Mouse (Mus musculus) stomach, embryonic 16.5 days (tissue): ENCODE measurements at regions not wholly inside any gene's neighbourhood (a gene's known extent, or its start where the extent isn't known, plus 50 kb on each side); places are given as distances from the start of the nearest gene placed in this dataset.

Source experiments
- ATAC-seq: fragments of 200-750 bp; cut with Nextera tagmentation; 2 replicates; pipeline ENCODE4 v1.8.0; 2017; ENCODE audit warnings: moderate number of reproducible peaks, moderate TSS enrichment; ENCODE audit not compliant: insufficient read depth, low FRiP score
- H3K27ac ChIP-seq: fragments of 300-500 bp; sonication (generic); 2 replicates; pipeline ENCODE4 v1.5.1; 2014; ENCODE audit warnings: low read length
- H3K27me3 ChIP-seq: fragments of 300-500 bp; sonication (generic); 2 replicates; pipeline ENCODE4 v1.6.1; 2014; ENCODE audit warnings: low read length, control low read depth, mixed read lengths; ENCODE audit not compliant: control insufficient read depth, insufficient read depth
- H3K36me3 ChIP-seq: fragments of 300-500 bp; sonication (generic); 2 replicates; pipeline ENCODE4 v1.6.1; 2014; ENCODE audit warnings: low read length; ENCODE audit not compliant: control insufficient read depth, insufficient read depth
- H3K4me1 ChIP-seq: fragments of 300-500 bp; sonication (generic); 2 replicates; pipeline ENCODE4 v1.6.1; 2014; ENCODE audit warnings: low read length, control low read depth, mixed read lengths; ENCODE audit not compliant: control insufficient read depth, insufficient read depth
- H3K4me2 ChIP-seq: fragments of 300-500 bp; sonication (generic); 2 replicates; pipeline ENCODE4 v1.6.1; 2014; ENCODE audit warnings: low read depth, low read length, mixed read lengths
- H3K4me3 ChIP-seq: fragments of 300-500 bp; sonication (generic); replicated peaks from 2 replicates; pipeline ENCODE4 v1.5.1; 2014; ENCODE audit warnings: mild to moderate bottlenecking, low read length
- H3K9ac ChIP-seq: fragments of 300-500 bp; sonication (generic); 2 replicates; pipeline ENCODE4 v1.6.1; 2014; ENCODE audit warnings: low read length
- H3K9me3 ChIP-seq: fragments of 300-500 bp; sonication (generic); replicated peaks from 2 replicates; pipeline ENCODE4 v1.6.1; 2016; ENCODE audit warnings: low read length, control low read depth; ENCODE audit not compliant: control insufficient read depth
- WGBS: fragments of 180-500 bp; shearing (Covaris S2); extraction: QIAGEN DNeasy Blood & Tissue Kit; methylation state at CpG from one replicate; pipeline ENCODE4 v1.1.7; 2014; 5-methylcytosine and 5-hydroxymethylcytosine counted together

DNA sequence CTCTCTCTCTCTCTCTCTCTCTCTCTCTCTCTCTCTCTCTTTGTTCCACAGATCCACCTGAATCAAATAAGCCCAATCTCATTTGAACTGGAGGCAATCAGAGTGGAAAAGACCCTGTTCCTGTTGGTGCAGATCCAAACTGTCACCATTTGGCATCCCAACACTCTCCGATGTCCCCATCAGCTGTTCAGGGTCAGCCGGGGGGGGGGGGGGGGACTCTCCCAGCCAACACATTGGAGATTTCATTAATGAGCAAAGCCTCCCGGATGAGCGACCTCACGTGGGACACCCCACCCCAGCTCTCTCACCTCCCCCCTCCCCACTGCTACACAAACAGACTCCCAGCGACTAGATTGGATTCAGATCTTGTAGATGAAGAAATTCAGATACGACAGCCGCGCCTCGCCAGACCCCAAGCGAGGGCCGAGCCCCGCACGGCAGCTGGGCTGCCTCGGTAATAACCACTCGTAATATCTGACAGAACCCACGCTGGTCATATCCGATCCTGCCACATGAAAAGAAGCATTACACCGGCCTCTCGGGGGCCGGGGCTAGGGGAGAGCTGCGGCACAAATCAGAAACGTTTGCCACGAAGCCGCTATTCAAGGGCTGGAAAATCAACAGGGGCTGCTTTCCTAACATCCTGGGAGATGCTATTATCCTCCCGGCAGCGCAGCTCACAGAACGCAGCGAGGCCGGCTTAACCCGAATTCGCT is 164.2 kb downstream of the H2al1j start:
- no peak overlapping the region for H3K27ac ChIP-seq
- H3K4me2 ChIP-seq: 0 out of 2 replicates have a peak overlapping the region, but pooled peaks have one; percentile 19
- no peak overlapping the region for H3K9ac ChIP-seq
- H3K4me1 ChIP-seq: peaks cover 9% of the 10 kb centered on the region; the same call in 1 of the 2 replicates
- no peak for ATAC-seq
- H3K9me3 ChIP-seq: no peaks in the 10 kb centered on the region
- H3K27me3 ChIP-seq: peaks cover 6% of the 10 kb centered on the region; the same call in 1 of the 2 replicates
- 0 out of 2 replicates have a peak overlapping the region, but pooled peaks have one; percentile 11 for H3K4me3 ChIP-seq
- no peaks in the 10 kb centered on the region for H3K36me3 ChIP-seq
- 16% methylated on average over 32 of the region's 32 CpGs for WGBS

DNA sequence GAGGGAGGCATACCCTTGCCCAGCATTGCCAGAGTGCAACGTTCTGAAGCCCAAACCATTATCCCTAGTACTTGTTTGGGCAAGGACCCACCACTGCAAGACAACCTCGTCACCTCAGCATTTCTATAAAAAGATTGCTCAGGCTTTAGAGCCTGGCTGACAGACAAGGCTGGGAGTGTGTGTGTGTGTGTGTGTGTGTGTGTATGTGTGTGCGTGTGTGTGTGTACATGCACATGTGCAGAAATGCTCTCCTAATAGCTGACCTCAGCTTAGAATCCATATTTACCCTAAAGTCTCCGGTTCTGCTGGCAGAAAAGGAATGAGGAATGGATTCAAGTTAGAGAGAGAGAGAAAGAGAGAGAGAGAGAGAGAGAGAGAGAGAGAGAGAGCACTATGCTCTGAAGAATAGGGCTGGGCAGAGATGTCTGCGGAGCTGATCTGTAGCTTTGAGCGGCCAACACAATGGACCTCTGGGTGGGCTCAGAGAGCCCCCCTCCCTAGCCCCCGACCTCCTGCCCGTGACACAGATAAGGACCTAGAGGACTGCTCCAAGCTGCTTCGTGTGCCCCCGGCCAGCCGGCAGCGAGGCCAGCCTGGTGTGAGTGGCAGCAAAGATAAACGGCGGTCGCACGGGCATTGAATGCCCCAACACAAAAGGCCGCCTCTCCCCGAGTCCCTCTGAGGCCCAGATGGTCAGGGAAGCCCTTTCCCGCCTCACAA is 166.1 kb downstream of the H2al1j start:
- peak overlapping the region; percentile 53 for H3K4me2 ChIP-seq
- 25% methylated on average over 19 of the region's 19 CpGs for WGBS
- H3K36me3 ChIP-seq: no peaks in the 10 kb centered on the region
- peaks cover 6% of the 10 kb centered on the region; the same call in 1 of the 2 replicates for H3K27me3 ChIP-seq
- H3K9ac ChIP-seq: peak overlapping the region; percentile 58; the same call in 1 of the 2 replicates
- peaks cover 5% of the 10 kb centered on the region; the same call in 1 of the 2 replicates for H3K4me1 ChIP-seq
- H3K4me3 ChIP-seq: peak overlapping the region; percentile 19
- peak overlapping the region; percentile 82 for H3K27ac ChIP-seq
- no peaks in the 10 kb centered on the region for H3K9me3 ChIP-seq
- ATAC-seq: peak; percentile 61; the same call in 1 of the 2 replicates

DNA sequence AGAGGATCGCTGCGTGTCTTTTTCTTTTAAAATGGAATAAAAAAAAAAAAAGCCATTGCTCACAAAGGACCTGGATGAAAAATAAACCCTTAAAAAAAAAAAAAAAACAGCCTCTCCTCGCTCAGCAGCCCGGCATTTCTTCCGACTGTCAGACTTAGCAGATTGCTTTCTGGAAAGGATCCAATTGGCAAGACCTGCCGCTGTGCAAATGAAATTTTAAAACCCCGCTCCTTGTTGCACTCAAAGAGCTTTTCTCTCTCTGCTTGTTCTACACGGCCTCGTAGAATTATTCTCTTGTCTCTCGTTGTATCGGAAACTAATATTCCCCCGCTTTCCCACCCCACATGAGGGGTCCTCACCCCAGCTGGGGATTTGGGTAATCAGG is 166.6 kb downstream of the H2al1j start:
- WGBS: 29% methylated on average over 12 of the region's 12 CpGs
- Histone ChIP-seq H3K9me3 (no peaks in the 10 kb centered on the region), H3K4me2 (peak overlapping the region; percentile 53), H3K27ac (peak overlapping the region; percentile 82), H3K36me3 (no peaks in the 10 kb centered on the region), H3K9ac (peak overlapping the region; percentile 58; the same call in 1 of the 2 replicates), H3K27me3 (peaks cover 6% of the 10 kb centered on the region; the same call in 1 of the 2 replicates), H3K4me3 (peak overlapping the region; percentile 19), H3K4me1 (peaks cover 5% of the 10 kb centered on the region; the same call in 1 of the 2 replicates)
- ATAC-seq: no peak

DNA sequence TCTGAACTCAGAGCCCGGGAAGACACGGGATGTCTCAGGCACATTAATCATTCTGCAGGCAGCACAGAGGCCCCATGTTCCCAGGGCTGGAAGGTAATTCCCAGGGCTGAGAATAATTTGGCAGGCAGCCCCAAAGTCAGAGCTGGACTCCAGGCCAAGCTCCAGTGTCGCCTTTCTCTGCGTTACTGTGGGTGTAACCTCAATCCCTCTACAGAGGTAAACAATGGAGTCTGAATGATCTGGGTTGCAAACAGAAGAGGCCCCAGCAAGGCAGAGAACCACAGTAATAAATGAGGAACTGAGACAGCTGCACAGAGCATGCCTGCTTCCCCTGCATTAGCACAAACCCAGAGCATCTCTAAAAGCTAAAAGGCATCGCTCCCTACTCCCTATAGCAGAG is 184.8 kb downstream of the H2al1j start:
- 30% methylated on average over 5 of the region's 5 CpGs for WGBS
- no peak overlapping the region for H3K4me3 ChIP-seq
- H3K36me3 ChIP-seq: no peaks in the 10 kb centered on the region
- peak; percentile 76 for ATAC-seq
- no peak overlapping the region for H3K4me2 ChIP-seq
- H3K27ac ChIP-seq: peak overlapping the region; percentile 21; the same call in 1 of the 2 replicates
- no peaks in the 10 kb centered on the region for H3K4me1 ChIP-seq
- no peaks in the 10 kb centered on the region for H3K9me3 ChIP-seq
- H3K9ac ChIP-seq: no peak overlapping the region
- H3K27me3 ChIP-seq: peaks cover 10% of the 10 kb centered on the region; the same call in 1 of the 2 replicates

DNA sequence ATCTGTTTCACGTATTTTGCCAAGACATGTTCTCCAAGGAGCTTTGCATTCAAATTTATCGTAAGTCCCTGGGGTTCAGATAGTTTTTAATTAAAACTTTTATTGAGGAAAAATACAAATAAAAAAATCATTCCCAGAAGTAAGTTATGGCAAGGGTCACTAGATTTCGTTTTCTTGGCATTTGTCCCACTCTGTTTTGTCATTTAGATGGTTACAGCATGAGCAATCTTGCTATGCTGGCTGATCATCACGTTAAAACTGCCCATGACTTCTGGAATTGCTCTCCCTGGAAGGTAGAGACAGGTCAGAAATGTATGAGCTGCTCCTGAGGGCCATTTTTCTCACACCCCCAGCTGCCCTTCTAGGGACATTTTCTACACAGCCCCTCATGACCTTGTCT is 185.3 kb downstream of the H2al1j start:
- no peak overlapping the region for H3K27ac ChIP-seq
- no peaks in the 10 kb centered on the region for H3K9me3 ChIP-seq
- no peak overlapping the region for H3K4me2 ChIP-seq
- no peaks in the 10 kb centered on the region for H3K4me1 ChIP-seq
- 43% methylated on average over 4 of the region's 4 CpGs for WGBS
- no peak for ATAC-seq
- no peak overlapping the region for H3K4me3 ChIP-seq
- H3K9ac ChIP-seq: no peak overlapping the region
- peaks cover 10% of the 10 kb centered on the region; the same call in 1 of the 2 replicates for H3K27me3 ChIP-seq
- H3K36me3 ChIP-seq: no peaks in the 10 kb centered on the region

DNA sequence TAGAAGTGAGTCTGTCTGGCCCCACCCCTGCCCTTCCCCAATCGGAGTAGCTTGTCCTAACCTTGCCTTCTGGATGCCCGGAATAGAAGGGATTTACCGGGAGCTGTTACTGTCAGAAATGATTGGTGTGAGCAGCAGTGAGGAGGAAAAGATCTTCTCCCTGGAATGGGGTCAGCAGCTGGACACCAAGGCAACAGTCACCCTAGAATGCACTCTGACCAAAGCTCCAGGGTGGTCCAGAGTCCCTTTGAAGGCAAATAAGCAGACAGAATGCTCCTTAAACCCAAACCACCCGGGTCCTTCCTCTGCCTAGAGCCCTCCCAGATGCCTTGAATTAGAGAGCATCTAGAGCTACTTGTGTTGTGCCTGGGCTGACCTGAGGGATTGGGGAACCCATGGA is 196.2 kb downstream of the H2al1j start:
- WGBS: 33% methylated on average over 4 of the region's 4 CpGs
- H3K9me3 ChIP-seq: no peaks in the 10 kb centered on the region
- no peak overlapping the region for H3K9ac ChIP-seq
- H3K27me3 ChIP-seq: peaks cover 3% of the 10 kb centered on the region; the same call in 1 of the 2 replicates
- no peaks in the 10 kb centered on the region for H3K4me1 ChIP-seq
- no peaks in the 10 kb centered on the region for H3K36me3 ChIP-seq
- no peak overlapping the region for H3K27ac ChIP-seq
- no peak overlapping the region for H3K4me2 ChIP-seq
- no peak overlapping the region for H3K4me3 ChIP-seq
- no peak for ATAC-seq

DNA sequence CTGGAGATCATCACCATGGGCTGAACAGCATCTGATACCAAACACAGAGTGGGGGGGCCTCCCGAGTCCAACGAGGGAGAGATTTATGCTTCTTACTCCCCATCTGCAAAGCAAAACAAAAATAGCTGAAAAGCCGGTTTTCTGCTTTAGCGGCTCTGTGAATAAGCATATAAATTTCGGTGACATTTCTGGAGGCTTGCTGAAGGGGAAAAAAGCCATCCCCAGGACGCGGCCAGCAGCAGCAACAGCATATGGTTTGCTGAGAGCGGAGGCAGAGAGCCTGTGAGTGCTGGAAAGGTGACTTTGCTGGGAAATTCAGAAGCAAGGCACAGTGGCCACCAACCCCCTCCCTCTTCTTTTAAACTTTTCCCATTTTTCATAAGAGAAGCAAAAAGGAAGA is 197.7 kb downstream of the H2al1j start:
- Histone ChIP-seq H3K4me2 (peak overlapping the region; percentile 14; the same call in 1 of the 2 replicates), H3K36me3 (no peaks in the 10 kb centered on the region), H3K4me1 (no peaks in the 10 kb centered on the region), H3K4me3 (no peak overlapping the region), H3K27me3 (peaks cover 7% of the 10 kb centered on the region; the same call in 1 of the 2 replicates), H3K9ac (no peak overlapping the region), H3K9me3 (no peaks in the 10 kb centered on the region), H3K27ac (no peak overlapping the region)
- no peak for ATAC-seq
- 47% methylated on average over 8 of the region's 8 CpGs for WGBS

DNA sequence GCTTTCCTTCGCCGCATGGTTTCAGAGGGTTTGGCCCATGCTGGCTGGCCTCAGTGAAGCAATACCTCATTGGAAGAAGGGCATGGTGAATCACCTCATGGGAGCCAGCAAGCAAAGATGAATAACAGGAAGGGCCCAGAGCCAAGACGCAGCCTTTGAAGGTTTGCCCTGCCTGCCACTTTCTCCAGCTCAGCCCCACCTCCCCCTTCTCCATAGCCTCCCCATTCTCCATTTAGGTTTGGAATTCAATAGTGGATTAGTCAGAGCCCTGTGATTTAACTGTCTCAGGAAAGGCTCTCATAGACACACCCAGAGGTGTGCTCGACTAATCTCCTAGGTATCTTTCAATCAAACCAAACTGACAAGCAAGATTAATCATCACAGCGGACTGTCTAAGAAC is 201.0 kb downstream of the H2al1j start:
- Histone ChIP-seq H3K4me1 (no peaks in the 10 kb centered on the region), H3K27ac (no peak overlapping the region), H3K27me3 (peaks cover 7% of the 10 kb centered on the region; the same call in 1 of the 2 replicates), H3K36me3 (no peaks in the 10 kb centered on the region), H3K4me2 (no peak overlapping the region), H3K4me3 (no peak overlapping the region), H3K9me3 (0 out of 2 replicates have a peak, but pooled peaks cover under 1% of the 10 kb centered on the region), H3K9ac (no peak overlapping the region)
- ATAC-seq: peak; percentile 78; the same call in 1 of the 2 replicates
- 65% methylated on average over 5 of the region's 5 CpGs for WGBS

DNA sequence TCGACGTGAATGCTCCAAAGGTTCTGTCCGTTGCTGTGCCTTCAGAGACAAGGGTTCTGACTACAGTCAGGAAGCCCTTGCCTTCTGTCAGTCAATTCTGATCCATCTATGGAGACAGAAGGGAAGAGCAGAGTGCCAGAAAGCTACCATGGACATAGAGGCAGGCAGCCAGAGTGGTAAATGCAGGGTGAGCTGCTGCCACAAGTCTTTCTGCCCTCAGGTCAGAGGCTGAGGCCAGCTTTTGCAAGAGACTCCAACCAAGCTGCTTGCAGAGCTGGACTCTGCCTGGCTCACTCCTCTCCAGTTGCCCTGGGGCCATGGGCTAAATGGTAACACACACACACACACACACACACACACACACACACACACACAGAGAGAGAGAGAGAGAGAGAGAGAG is 201.6 kb downstream of the H2al1j start:
- Histone ChIP-seq H3K9ac (no peak overlapping the region), H3K9me3 (0 out of 2 replicates have a peak, but pooled peaks cover 3% of the 10 kb centered on the region), H3K27ac (no peak overlapping the region), H3K4me3 (no peak overlapping the region), H3K36me3 (no peaks in the 10 kb centered on the region), H3K27me3 (peaks cover 5% of the 10 kb centered on the region; the same call in 1 of the 2 replicates), H3K4me1 (no peaks in the 10 kb centered on the region), H3K4me2 (no peak overlapping the region)
- no peak for ATAC-seq
- WGBS: 68% methylated on average over 3 of the region's 3 CpGs
